Mouse (Mus musculus) stomach, postnatal 0 days (tissue): ENCODE data around the gene Cd44. TPM values are rescaled to one million over a fixed set of nuclear protein-coding genes. Genes with fewer than 3 reads are reported as not detected.

ENCODE experiments used
- ATAC-seq: fragments of 200-750 bp; cut with Nextera tagmentation; 2 replicates; pipeline ENCODE4 v1.8.0; 2017; ENCODE audit not compliant: low FRiP score, low TSS enrichment
- DNase-seq: peaks from one replicate; pipeline ENCODE4 v3.0.0-alpha.2; 2016; ENCODE audit warnings: low spot score
- H3K27ac ChIP-seq: fragments of 300-500 bp; sonication (generic); replicated peaks from 2 replicates; pipeline ENCODE4 v1.5.1; 2014; ENCODE audit warnings: mild to moderate bottlenecking, control low read depth
- H3K27me3 ChIP-seq: fragments of 300-500 bp; sonication (generic); 2 replicates; pipeline ENCODE4 v1.6.1; 2014; ENCODE audit warnings: low read length; ENCODE audit not compliant: control insufficient read depth, insufficient read depth
- H3K36me3 ChIP-seq: fragments of 300-500 bp; sonication (generic); 2 replicates; pipeline ENCODE4 v1.6.1; 2014; ENCODE audit warnings: low read length, mixed read lengths; ENCODE audit not compliant: control insufficient read depth, insufficient read depth
- H3K4me1 ChIP-seq: fragments of 300-500 bp; sonication (generic); replicated peaks from 2 replicates; pipeline ENCODE4 v1.6.1; 2014; ENCODE audit warnings: antibody characterized with exemption; ENCODE audit not compliant: control insufficient read depth, insufficient read depth
- H3K4me2 ChIP-seq: fragments of 300-500 bp; sonication (generic); replicated peaks from 2 replicates; pipeline ENCODE4 v1.6.1; 2014; ENCODE audit warnings: low read depth, mild to moderate bottlenecking, control low read depth, moderate library complexity
- H3K4me3 ChIP-seq: fragments of 300-500 bp; sonication (generic); 2 replicates; pipeline ENCODE4 v1.5.1; 2014; ENCODE audit warnings: low read depth, low read length, control low read depth
- H3K9ac ChIP-seq: fragments of 300-500 bp; sonication (generic); 2 replicates; pipeline ENCODE4 v1.6.1; 2014; ENCODE audit warnings: mild to moderate bottlenecking, low read length, control low read depth, mixed read lengths
- H3K9me3 ChIP-seq: fragments of 300-500 bp; sonication (generic); 2 replicates; pipeline ENCODE4 v1.6.1; 2016; ENCODE audit warnings: low read length; ENCODE audit not compliant: control insufficient read depth
- CTCF ChIP-seq: IDR thresholded peaks from 2 replicates; pipeline ENCODE4 v1.5.1; 2016; ENCODE audit warnings: antibody characterized with exemption, low read depth, mild to moderate bottlenecking, moderate library complexity
- EP300 ChIP-seq: optimal IDR thresholded peaks from 2 replicates; pipeline ENCODE3; 2016; ENCODE audit warnings: antibody characterized with exemption
- WGBS: fragments of 180-500 bp; shearing (Covaris S2); extraction: QIAGEN DNeasy Blood & Tissue Kit; methylation state at CpG from one replicate; pipeline ENCODE4 v1.1.7; 2014; 5-methylcytosine and 5-hydroxymethylcytosine counted together
- polyA plus RNA-seq: library from polyadenylated mRNA; unstranded; fragments of >200 nt; fragmentation: Nextera tagmentation; extraction: Ambion mirVana; gene quantifications from 2 replicates; pipeline ENCODE4 v1.2.1, GENCODE M21; 2015

The Cd44 gene
- polyA plus RNA-seq, 1 experiment from 2014 or later: 27.5 TPM

GRCm38 (mm10) chr2:102934834-102935233, 33.4 kb upstream of the Cd44 start:
- TF ChIP-seq EP300 (no peak), CTCF (no peak)

GRCm38 (mm10) chr2:102933787-102934186, 32.3 kb upstream of the Cd44 start:
- Histone ChIP-seq H3K4me3 (no peak overlapping the region), H3K9ac (no peak overlapping the region), H3K4me2 (no peak overlapping the region), H3K4me1 (no peaks in the 10 kb centered on the region), H3K9me3 (no peaks in the 10 kb centered on the region; the same call in 1 of the 2 replicates), H3K36me3 (no peaks in the 10 kb centered on the region), H3K27ac (no peak overlapping the region), H3K27me3 (no peaks in the 10 kb centered on the region)
- DNase-seq (no peak), ATAC-seq (no peak)
- TF ChIP-seq CTCF (no peak), EP300 (no peak)

More at GRCm38 (mm10) chr2:102934834-102935233, 33.4 kb upstream of the Cd44 start:
- no peak for ATAC-seq
- H3K9ac ChIP-seq: no peak overlapping the region
- H3K36me3 ChIP-seq: no peaks in the 10 kb centered on the region
- H3K4me3 ChIP-seq: no peak overlapping the region
- 76% methylated on average over 3 of the region's 3 CpGs for WGBS
- H3K4me1 ChIP-seq: no peaks in the 10 kb centered on the region
- no peaks in the 10 kb centered on the region for H3K27me3 ChIP-seq
- no peak for DNase-seq
- H3K4me2 ChIP-seq: no peak overlapping the region
- no peak overlapping the region for H3K27ac ChIP-seq
- H3K9me3 ChIP-seq: no peaks in the 10 kb centered on the region; the same call in 1 of the 2 replicates

- Histone ChIP-seq H3K9ac (no peak overlapping the region), H3K4me2 (no peak overlapping the region), H3K27me3 (no peaks in the 10 kb centered on the region), H3K27ac (no peak overlapping the region), H3K4me1 (no peaks in the 10 kb centered on the region), H3K9me3 (no peaks in the 10 kb centered on the region; the same call in 1 of the 2 replicates), H3K4me3 (no peak overlapping the region), H3K36me3 (no peaks in the 10 kb centered on the region)
- ATAC-seq (no peak), DNase-seq (no peak)
- 52% methylated on average over 4 of the region's 4 CpGs for WGBS
- TF ChIP-seq CTCF (no peak), EP300 (no peak)
Measured at GRCm38 (mm10) chr2:102933142-102933541, 31.7 kb upstream of the Cd44 start.

GRCm38 (mm10) chr2:102932667-102933066, 31.2 kb upstream of the Cd44 start:
- Histone ChIP-seq H3K27me3 (no peaks in the 10 kb centered on the region), H3K4me3 (no peak overlapping the region), H3K27ac (no peak overlapping the region), H3K36me3 (no peaks in the 10 kb centered on the region), H3K9me3 (no peaks in the 10 kb centered on the region; the same call in 1 of the 2 replicates), H3K4me2 (no peak overlapping the region), H3K4me1 (no peaks in the 10 kb centered on the region), H3K9ac (no peak overlapping the region)
- ATAC-seq (no peak), DNase-seq (no peak)
- whole genome bisulfite sequencing: 28% methylated on average over 1 of the region's 1 CpGs
- TF ChIP-seq CTCF: no peak
- no peak for TF ChIP-seq EP300

- TF ChIP-seq CTCF: no peak
- no peak for TF ChIP-seq EP300
- Histone ChIP-seq H3K27ac (no peak overlapping the region), H3K4me3 (no peak overlapping the region), H3K36me3 (no peaks in the 10 kb centered on the region), H3K4me1 (no peaks in the 10 kb centered on the region), H3K9ac (no peak overlapping the region), H3K9me3 (no peaks in the 10 kb centered on the region; the same call in 1 of the 2 replicates), H3K4me2 (no peak overlapping the region), H3K27me3 (no peaks in the 10 kb centered on the region)
- ATAC-seq (no peak), DNase-seq (no peak)
Measured at GRCm38 (mm10) chr2:102928211-102928610, 26.7 kb upstream of the Cd44 start.

- H3K9ac ChIP-seq: no peak overlapping the region
- H3K4me3 ChIP-seq: no peak overlapping the region
- no peak for ATAC-seq
- no peaks in the 10 kb centered on the region for H3K4me1 ChIP-seq
- H3K9me3 ChIP-seq: no peaks in the 10 kb centered on the region
- no peaks in the 10 kb centered on the region for H3K27me3 ChIP-seq
- TF ChIP-seq CTCF: no peak
- TF ChIP-seq EP300: no peak
- H3K36me3 ChIP-seq: no peaks in the 10 kb centered on the region
- no peak overlapping the region for H3K4me2 ChIP-seq
- WGBS: 14% methylated on average over 1 of the region's 1 CpGs
- no peak for DNase-seq
- no peak overlapping the region for H3K27ac ChIP-seq
Measured at GRCm38 (mm10) chr2:102924480-102924879, 23.0 kb upstream of the Cd44 start.
